Mouse (Mus musculus) T-helper 2 cell (primary cell): ENCODE data around the gene Col5a2.
"Not testable (repeated sequence)": the region's sequence is repeated elsewhere in the genome, so short reads cannot be mapped to it uniquely, and the experiment has no call there.

ENCODE experiments used
- in situ Hi-C: fragments of 300-600 bp; cut with MboI, MseI; formaldehyde crosslinking; loops from one replicate; pipeline ENCODE4 v1.15.1; 2025; ENCODE audit warnings: high pct_unique_total_duplicates

The Col5a2 gene

DNA sequence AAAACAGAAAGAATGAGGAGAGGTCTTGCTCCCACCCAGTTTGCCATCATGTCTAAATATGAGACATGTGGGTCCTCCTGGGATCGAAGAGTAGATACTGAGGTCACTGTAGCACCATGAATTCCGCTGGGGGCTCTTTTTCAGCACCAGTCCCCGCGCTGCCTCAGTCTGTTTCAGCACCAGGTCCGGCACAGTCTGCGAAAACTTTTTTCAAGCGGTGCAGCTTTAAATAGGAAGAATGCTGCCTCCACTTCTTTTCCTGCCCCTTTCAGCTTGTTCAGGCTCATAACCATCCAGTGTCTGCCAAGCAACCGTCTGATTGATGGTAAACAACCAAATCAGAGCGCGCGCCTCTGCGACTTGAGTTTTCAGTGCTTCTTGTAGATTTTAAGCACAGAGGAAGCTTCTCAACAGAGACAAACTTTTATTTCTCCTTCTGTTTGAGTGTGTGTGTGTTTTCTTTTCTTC lies at the start of gene Col5a2:
TSS of gene Col5a2 (minus strand) at position 418 of the 468 bp plus-strand sequence.
- in situ Hi-C loops: no loop called here

DNA sequence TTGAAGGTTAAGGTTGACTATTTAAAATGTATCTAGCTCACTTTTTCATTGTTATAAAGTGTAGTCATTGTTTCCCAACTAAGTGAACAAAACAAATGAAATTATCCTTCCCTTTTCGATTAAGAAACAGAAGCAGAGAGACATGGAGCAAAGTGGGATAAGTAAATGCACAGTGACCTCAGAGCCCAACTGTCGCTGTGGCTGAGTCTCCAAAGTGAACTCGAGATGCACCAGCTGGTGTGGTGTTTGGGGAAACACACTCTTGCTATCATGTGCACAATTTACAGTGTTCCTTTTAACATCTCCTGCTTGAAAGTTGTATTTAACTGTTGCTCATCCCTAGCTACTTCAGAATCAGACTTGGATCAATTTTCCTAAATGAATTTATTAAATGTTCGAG lies 47.4 kb upstream of the Col5a2 start:
- in situ Hi-C loops: no loop called here

DNA sequence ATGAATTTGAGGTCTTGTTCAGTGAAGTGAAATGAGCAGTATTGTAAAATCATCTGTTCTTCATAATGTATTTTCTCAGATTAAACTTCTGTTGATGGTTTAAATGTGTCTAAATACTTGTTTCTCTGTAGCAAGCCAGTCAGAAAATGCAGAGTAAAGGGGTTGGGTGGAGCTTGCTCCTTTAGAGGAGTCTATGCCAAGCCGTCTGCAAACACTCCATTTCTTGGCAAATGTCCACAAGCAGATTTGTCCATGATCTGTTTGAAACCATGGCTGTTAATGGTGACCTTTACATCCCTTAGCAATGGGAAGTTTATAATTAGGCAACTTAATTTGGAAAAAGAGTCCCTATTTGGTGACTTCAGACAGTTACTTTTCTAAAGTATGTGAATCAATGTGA lies 38.8 kb upstream of the Col5a2 start:
- in situ Hi-C loops: no loop called here

DNA sequence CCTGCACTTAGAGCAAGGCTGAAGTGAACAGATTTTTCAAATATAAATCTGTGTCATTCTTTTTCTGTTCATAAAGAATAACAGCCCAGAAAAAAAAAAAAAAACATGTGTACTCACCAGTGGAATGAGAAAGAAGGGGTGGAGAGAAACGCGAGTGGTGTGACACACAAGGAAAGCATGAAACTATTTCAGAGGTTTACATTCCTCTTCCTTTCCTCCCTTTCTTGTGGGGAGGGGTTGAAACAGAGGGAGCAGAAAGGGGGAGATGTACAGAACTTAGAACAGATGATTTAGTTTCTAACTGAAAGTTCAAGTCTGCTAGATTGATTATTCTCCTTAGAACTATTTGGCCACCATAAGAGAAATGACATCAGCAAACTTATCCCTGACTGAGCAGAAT lies 38.1 kb upstream of the Col5a2 start:
- in situ Hi-C loops: no loop called here

DNA sequence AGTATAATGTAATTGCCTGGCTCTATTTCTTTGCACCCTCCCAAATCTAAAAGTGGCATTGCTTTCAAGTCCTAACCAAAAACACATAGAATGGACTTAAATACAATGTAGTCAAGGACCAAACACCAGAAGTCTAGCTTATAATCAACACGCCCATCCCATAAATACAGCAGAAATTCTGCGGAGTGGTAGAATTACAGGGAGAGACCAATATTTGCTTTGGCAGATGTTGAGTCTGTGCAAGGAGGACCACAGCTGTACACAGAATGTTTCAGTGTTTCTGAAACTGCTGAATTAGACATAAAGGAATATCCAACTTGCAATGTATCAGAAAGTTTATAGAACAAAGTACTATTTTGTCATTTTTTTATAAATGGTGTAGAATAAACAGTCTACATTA lies 28.4 kb upstream of the Col5a2 start:
- in situ Hi-C loops: no loop called here

DNA sequence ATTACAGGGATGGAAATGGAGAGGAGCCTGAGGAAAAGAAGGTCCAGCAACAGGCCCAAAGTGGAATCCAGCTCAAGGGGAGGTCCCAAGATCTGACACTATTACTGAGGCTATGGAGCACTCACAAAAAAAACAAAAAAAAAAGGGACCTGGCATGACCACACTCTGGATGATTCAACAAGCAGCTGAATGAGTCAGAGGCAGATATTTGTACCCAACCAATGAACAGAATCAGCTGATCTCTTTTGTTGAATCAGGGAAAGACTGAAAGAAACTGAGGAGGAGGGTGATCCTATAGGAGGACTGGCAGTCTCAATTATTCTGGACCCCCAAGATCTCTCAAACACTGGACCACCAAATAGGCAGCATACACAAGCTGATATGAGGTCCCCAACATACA lies 24.4 kb upstream of the Col5a2 start:
- in situ Hi-C loops: not testable (repeated sequence)

DNA sequence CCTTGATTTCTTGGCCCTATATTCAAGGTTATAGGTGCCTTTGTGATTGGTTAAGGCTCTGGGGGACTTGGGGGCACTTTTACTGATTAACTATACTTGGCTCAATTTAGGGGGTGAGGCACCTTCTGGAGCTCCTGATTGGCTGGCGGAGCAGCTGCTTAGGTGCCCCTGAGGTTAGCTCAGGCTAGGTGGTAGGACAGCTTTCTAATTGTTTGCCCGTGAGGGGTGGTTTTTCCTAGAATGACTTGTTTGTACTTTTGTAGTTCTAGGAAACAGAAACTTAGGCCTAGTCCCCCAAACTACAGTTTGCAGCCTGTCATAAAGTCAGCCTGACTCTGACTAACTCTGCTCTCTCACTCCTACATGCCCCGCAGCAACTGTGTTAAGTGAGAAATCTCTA lies 20.5 kb upstream of the Col5a2 start:
- in situ Hi-C loops: no loop called here

DNA sequence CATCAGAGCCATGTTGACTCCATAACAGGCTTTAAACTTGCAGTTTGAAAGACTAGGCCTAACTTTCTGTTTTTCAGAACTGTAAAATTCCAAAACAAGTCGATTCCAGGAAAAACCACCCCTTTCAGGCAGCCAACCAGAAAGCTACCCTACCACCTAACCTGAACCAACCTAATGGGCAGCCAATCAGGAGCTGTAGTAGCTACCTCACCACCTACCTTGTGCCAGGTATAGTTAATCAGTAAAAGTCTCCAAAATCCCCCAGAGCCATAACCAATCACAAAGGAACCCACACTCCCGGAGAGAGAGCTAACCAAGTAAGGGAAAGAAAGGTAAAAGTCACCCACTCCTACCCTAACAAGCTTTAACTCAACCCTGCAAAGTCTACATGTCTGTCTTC lies 18.4 kb upstream of the Col5a2 start:
- in situ Hi-C loops: no loop called here

DNA sequence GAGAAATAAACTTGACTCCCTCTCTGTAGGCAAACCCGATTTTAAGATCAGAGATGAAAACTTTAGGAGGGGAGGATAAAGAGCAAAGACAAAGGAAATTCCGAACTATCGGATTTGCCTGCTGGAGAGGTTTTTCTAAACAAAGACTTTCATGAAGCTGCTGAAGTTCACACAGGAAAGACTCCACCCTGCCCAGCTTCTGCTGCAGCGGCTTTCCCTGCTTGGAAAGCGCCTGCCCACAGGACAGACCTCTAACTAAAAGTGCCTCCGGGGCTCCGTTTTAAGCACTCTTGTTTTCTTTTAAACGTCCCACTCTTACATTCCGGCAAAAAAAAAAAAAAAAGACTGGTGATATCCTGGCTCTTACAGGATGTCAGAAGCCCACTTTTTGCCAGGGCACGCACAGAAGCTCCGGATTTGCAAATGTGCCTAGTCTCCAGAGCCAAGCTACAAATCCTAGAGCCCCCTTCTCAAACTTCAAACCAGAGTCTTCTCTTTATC lies 791 bp downstream of the Col5a2 start:
- in situ Hi-C loops: no loop called here

DNA sequence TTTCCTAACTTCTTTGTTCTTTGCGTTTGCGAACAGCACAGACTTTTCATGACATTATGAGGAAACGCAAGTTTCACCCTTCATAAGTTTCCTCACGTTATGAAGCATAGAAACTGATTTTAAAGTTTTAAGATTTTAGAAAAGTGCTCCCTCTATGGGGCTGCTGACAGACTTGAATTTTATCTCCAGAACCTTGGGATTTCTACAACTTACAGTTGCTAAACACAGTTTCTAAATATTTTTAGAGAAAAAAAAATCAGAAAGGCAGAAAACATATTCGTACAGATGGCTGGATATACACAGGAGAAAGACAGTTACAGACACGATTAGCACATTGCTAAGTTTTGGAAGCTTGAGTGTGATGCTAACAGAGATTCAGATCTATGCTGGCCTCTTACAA lies 1.6 kb downstream of the Col5a2 start:
- in situ Hi-C loops: no loop called here

DNA sequence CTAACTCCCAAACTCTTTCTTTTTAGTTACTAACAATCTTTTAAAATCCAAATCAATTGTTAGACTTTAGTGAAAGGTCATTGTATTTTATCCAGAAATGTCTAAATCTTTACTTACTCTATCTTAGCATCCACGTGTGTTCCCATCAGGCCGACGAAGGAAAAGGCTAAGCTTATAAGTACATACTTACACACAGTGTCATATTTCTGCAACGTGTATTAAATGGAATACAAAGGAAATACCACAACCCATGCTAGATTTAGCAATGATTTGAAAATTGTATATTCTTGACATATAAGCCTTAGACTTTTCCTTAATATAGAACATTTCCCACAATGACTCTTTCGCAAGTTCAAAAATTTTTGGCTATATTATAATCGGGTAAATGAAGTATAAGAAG lies 2.6 kb downstream of the Col5a2 start:
- in situ Hi-C loops: no loop called here

DNA sequence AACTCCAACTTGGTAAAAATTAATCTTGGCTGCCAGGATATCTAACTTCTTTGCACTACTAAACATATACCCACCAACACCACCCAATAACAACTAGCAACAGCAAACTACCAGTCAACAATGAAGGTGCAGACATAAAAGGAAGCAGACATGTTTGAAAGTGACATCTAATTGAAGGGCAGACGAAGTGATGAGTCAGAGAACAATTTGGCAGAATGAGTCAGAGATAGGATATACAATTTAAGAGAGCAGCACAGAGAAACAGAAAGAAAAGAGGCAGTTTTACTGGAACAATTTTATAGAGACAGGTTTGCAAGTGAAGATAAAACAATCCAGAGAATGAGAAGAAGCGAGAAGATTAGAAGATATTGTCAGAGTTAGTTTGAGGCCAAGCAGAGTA lies 8.1 kb downstream of the Col5a2 start:
- in situ Hi-C loops: no loop called here

DNA sequence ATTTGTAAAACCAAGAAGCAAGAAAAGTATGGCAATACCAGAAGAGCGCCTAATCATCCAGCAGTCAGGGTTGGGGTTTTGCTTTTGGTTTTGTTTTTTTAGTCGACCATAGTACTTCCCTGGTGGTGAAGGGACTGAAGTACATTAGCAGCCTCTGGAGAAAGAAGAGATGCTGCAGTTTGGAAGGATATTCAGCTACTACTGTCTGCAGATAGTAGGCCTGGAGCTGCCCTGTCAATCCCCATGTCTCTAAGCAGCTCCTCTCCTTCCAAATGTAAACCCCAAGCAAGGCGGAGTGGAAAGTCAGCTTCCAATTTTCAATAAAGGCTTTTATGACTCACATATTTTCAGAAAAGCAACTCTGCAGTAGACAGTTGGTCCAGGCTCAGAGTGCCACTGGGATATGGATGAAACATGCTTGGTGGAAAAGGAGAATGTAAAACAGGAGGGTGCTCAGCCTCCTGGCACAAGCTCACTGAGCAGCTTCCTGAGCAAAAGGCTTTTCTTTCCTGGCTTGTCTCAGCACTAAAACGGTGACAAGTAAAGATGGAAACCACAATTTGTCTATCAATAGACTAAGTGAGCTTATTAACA lies 10.9 kb downstream of the Col5a2 start:
- in situ Hi-C loops: no loop called here

DNA sequence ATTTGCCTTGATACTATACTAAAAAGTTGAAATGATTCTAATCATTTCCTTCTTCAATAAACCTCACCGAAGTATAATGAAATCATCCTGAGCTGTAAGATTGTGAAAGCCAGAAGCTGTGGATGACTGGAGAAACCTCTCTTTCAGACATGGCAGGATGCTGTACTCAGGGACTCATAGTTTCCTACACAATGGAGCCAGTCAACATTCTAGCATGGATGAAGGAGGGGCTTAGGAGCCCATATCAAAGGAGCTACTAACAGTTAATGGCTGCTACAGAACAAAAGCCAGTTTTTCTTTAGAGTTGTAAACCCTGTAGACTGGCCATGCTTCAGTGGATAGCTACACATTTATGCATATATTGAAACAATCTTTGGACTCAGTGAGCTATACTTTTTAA lies 12.6 kb downstream of the Col5a2 start:
- in situ Hi-C loops: no loop called here

DNA sequence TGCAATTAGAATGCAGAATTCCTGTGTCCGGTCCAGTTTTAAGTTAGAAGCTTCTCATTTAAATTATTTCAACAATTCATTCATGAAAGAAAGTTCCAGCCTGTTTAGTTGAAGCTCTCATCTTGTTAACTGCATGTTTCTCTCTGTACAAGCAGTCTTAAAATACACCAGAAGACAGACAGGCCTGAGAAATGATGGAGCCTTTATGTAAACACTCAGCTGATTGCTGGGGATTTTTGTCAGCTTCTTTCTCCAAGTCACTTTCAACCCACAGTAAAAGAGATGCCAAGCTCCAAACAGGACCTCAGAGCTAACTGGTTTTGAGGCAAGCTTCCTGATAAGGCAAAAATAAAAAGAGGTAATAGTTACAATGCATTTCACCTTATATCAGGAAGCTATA lies 14.8 kb downstream of the Col5a2 start:
- in situ Hi-C loops: no loop called here

DNA sequence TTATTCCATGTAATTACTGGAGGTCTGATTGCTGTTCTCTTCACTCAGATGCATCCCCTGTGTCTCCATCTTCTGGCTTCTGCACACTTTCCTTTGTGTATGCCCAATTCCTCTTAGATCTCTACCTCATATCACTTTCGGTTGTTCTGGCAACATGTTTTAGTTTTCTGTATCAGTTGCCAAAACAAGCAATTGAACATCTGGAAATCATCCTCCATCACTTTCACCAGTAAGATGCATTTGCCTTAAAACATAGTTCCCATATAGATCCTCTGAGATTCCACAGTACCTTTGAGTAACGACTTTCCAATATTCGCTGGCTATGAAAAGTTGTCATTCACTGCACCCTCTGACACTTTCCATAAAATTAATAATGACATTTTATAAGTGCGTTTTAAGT lies 20.1 kb downstream of the Col5a2 start:
- in situ Hi-C loops: no loop called here

DNA sequence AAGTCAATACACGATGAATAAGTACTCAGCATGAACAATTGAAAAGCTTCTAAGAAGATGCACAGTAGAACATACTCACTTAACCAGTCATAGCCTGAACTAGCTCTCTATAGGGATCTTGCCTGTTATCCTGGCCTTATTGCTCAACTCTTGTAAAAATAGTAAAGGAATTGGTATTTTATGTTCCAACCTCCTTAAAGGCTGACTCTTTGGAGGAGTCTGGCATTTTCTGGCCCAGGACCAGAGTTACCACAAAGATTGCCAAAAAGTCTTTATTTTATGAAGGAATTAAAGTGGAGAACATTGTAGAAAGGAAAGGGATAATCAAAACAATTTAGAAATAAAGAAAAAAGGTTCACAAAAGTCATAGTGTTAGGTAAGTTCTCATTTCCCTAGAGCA lies 21.2 kb downstream of the Col5a2 start:
- in situ Hi-C loops: no loop called here

DNA sequence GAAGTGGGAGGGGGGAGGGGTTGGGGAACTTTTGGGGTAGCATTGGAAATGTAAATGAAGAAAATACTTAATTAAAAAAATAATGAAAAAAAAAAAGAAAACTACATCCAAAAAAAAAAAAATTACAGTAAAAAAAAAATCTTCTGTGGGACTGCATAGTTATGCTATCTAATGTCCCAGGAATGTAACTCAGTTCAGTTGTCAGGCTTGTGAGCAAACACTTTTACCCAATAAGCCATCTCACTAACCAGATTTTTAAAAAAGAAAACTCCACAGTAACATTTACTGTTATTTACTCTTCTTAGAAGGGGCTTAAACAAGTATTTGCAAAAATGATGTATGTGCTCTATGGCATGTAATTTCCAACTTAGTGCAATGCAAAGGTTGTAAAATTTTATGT lies 24.0 kb downstream of the Col5a2 start:
- in situ Hi-C loops: no loop called here

DNA sequence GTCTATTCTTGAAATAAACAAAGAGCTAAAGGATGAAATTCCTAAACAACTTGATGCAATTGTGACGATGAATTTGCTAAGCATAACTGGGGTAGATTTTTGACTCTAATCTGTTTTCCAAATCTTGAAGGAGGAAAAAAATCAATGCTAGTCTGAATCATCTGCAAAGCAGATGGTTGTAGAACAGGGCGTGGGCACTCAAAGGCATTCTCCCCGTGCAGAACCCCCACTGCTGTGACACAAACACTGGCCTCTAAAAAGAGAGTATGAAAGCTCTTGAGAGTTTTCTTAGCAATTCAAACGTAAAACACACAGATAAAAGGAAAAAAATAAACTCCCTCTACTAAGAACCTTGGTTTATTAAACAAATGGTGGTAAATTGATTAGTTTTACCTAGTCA lies 30.3 kb downstream of the Col5a2 start:
- in situ Hi-C loops: no loop called here

DNA sequence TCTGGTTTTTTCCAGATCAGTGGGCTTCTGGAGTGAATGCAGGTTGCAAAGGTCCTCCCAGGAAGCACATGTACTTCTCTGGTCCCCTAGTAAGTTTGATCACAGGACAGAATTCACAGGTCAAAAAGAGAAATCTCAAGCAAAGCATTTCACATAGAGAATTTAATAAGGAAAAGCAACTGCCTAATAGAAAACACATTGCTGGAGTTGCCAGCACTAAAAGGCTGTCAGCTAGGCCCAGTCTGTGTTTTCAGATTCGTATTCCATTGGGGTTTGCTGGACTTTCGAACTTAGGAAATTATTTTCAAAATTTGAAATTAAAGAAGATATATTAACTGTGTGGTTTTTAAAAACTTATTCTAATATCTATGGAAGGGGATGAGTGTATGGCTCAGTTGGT lies 42.3 kb downstream of the Col5a2 start:
- in situ Hi-C loops: no loop called here

DNA sequence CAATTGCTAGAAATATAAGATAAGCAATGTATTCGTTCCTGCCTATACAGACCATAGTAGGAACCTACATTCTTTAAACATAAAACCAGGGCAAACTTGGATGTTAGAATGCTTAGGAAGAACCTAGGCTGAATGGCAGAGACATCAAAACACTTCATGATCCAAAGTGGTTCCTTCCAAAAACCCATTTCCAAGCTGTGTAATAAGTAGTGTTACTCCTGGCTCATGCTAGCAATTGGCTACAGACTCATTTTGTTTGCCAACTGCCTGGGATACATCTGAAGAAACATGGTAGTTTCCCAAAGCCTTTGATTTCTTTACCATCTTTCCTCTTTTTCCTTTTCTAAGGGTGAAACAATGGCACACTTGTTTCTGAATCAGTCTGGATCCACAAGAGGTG lies 47.3 kb downstream of the Col5a2 start:
- in situ Hi-C loops: no loop called here

DNA sequence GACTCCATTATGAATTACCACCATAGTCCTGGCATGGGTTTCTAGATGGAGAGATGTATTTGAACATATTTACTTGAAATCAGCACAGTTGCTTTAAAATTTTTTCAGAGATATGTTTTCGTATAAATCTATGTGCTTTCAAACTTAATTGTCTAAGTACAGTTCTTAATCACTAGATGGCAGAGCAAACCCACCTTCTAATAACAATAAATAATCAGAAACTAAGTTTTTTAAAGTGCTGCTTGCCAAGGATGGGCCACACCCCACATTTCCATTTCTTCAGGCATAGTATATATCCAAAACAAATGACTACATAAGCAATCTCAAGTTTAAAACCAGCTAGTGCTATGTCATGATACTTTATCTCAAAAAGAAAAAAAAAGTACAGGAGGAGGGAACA lies 54.2 kb downstream of the Col5a2 start:
- in situ Hi-C loops: no loop called here

DNA sequence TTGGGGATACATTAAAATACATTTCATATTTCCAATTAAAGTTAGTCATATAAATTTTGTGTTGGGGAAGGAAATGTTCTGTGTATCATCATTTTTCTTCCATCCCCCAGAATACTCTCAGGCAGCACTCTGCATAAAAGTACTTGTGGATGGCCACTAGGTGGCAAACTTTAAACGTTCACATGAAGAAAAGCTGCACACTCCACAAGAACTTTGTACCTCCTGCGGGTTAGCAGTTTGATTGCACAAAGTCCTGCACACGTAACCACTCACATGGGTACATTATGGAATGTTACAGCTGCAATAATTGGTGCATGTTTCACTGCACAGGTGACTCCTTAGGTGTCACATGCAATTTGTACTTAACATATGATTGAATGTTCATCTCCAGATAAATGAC lies 71.2 kb downstream of the Col5a2 start:
- in situ Hi-C loops: no loop called here

DNA sequence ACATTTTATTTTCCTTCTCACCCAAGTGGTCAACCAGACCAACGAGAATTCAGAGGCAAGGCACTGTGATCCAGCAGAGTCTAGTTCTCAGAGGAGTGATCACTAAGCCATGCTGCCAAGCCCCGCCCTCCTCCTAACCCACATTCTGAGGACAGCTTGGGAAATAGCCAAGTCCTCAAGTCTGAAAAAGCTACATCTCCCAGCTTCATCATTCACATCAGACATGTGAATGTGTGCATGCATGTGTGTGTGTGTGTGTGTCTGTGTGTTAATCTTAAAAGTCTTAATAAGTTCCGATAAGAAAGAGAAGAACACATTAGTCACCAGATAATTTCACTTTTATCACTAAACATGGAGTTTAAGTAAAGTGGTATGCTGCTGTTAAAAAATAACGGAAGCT lies 72.6 kb downstream of the Col5a2 start:
- in situ Hi-C loops: no loop called here
